Mouse (Mus musculus): ENCODE measurements around the gene Gm20431. TPM values are rescaled to one million over a fixed set of nuclear protein-coding genes. Genes with fewer than 3 reads are reported as not detected.

Gm20431 gene
- polyA plus RNA-seq, 1 experiment from 2014 or later = 10.7 TPM

- peaks cover under 1% of the 10 kb centered on the region; the same call in 1 of the 2 replicates for H3K4me1 ChIP-seq (ENCODE audit: control insufficient read depth, insufficient read depth, low read length)
- ATAC-seq (ENCODE audit: low read depth) = no peak
- no peaks in the 10 kb centered on the region for H3K9me3 ChIP-seq (ENCODE audit: control insufficient read depth, low read length)
- H3K9ac ChIP-seq (replicated peaks; ENCODE audit: low read depth, low read length) = no peak overlapping the region
- no peak overlapping the region for H3K27ac ChIP-seq (ENCODE audit: low read depth, low read length)
- H3K4me2 ChIP-seq (ENCODE audit: low read depth, low read length) = no peak overlapping the region
- no peak overlapping the region for H3K4me3 ChIP-seq (ENCODE audit: low read depth, low read length)
- H3K27me3 ChIP-seq (ENCODE audit: control insufficient read depth, insufficient read depth, low read length) = no peaks in the 10 kb centered on the region
- H3K36me3 ChIP-seq (ENCODE audit: control insufficient read depth, insufficient read depth, low read length) = peaks cover 14% of the 10 kb centered on the region
- WGBS = 78% methylated on average over 17 of the region's 17 CpGs
These were observed 55.2 kb downstream of the Gm20431 start for GRCm38 (mm10) chr2:167605817-167606744.

GRCm38 (mm10) chr2:167605178-167605794, 56.0 kb downstream of the Gm20431 start:
- Histone ChIP-seq H3K4me2 (ENCODE audit: low read depth, low read length) (no peak overlapping the region), H3K9ac (replicated peaks; ENCODE audit: low read depth, low read length) (no peak overlapping the region), H3K4me3 (ENCODE audit: low read depth, low read length) (no peak overlapping the region), H3K4me1 (ENCODE audit: control insufficient read depth, insufficient read depth, low read length) (no peaks in the 10 kb centered on the region), H3K9me3 (ENCODE audit: control insufficient read depth, low read length) (no peaks in the 10 kb centered on the region), H3K36me3 (ENCODE audit: control insufficient read depth, insufficient read depth, low read length) (peaks cover 14% of the 10 kb centered on the region), H3K27ac (ENCODE audit: low read depth, low read length) (no peak overlapping the region), H3K27me3 (ENCODE audit: control insufficient read depth, insufficient read depth, low read length) (no peaks in the 10 kb centered on the region)
- whole genome bisulfite sequencing = 29% methylated on average over 11 of the region's 11 CpGs
- peak; percentile 70; the same call in 1 of the 2 replicates for ATAC-seq (ENCODE audit: low read depth)

- Histone ChIP-seq H3K27me3 (ENCODE audit: control insufficient read depth, insufficient read depth, low read length) (no peaks in the 10 kb centered on the region), H3K4me3 (ENCODE audit: low read depth, low read length) (no peak overlapping the region), H3K9ac (replicated peaks; ENCODE audit: low read depth, low read length) (no peak overlapping the region), H3K4me1 (ENCODE audit: control insufficient read depth, insufficient read depth, low read length) (no peaks in the 10 kb centered on the region), H3K9me3 (ENCODE audit: control insufficient read depth, low read length) (no peaks in the 10 kb centered on the region), H3K27ac (ENCODE audit: low read depth, low read length) (no peak overlapping the region), H3K4me2 (ENCODE audit: low read depth, low read length) (no peak overlapping the region), H3K36me3 (ENCODE audit: control insufficient read depth, insufficient read depth, low read length) (0 out of 2 replicates have a peak, but pooled peaks cover 5% of the 10 kb centered on the region)
- ATAC-seq (ENCODE audit: low read depth) = no peak
- 48% methylated on average over 5 of the region's 5 CpGs for WGBS
These were observed 58.3 kb downstream of the Gm20431 start for GRCm38 (mm10) chr2:167602978-167603377.

- no peak for ATAC-seq (ENCODE audit: low read depth)
- H3K27ac ChIP-seq (ENCODE audit: low read depth, low read length) = no peak overlapping the region
- H3K36me3 ChIP-seq (ENCODE audit: control insufficient read depth, insufficient read depth, low read length) = 0 out of 2 replicates have a peak, but pooled peaks cover 3% of the 10 kb centered on the region
- H3K9me3 ChIP-seq (ENCODE audit: control insufficient read depth, low read length) = no peaks in the 10 kb centered on the region
- WGBS = 80% methylated on average over 2 of the region's 2 CpGs
- H3K4me3 ChIP-seq (ENCODE audit: low read depth, low read length) = no peak overlapping the region
- H3K4me2 ChIP-seq (ENCODE audit: low read depth, low read length) = no peak overlapping the region
- peaks cover 3% of the 10 kb centered on the region for H3K4me1 ChIP-seq (ENCODE audit: control insufficient read depth, insufficient read depth, low read length)
- H3K9ac ChIP-seq (replicated peaks; ENCODE audit: low read depth, low read length) = no peak overlapping the region
- no peaks in the 10 kb centered on the region for H3K27me3 ChIP-seq (ENCODE audit: control insufficient read depth, insufficient read depth, low read length)
These were observed 58.9 kb downstream of the Gm20431 start for GRCm38 (mm10) chr2:167602364-167602763.

- H3K36me3 ChIP-seq (ENCODE audit: control insufficient read depth, insufficient read depth, low read length) = no peaks in the 10 kb centered on the region
- no peaks in the 10 kb centered on the region for H3K27me3 ChIP-seq (ENCODE audit: control insufficient read depth, insufficient read depth, low read length)
- WGBS = 76% methylated on average over 8 of the region's 8 CpGs
- H3K27ac ChIP-seq (ENCODE audit: low read depth, low read length) = no peak overlapping the region
- H3K4me2 ChIP-seq (ENCODE audit: low read depth, low read length) = no peak overlapping the region
- peaks cover 4% of the 10 kb centered on the region for H3K4me1 ChIP-seq (ENCODE audit: control insufficient read depth, insufficient read depth, low read length)
- H3K9me3 ChIP-seq (ENCODE audit: control insufficient read depth, low read length) = no peaks in the 10 kb centered on the region
- ATAC-seq (ENCODE audit: low read depth) = no peak
- no peak overlapping the region for H3K4me3 ChIP-seq (ENCODE audit: low read depth, low read length)
- H3K9ac ChIP-seq (replicated peaks; ENCODE audit: low read depth, low read length) = no peak overlapping the region
These were observed 60.8 kb downstream of the Gm20431 start for GRCm38 (mm10) chr2:167600481-167600995.

DNA sequence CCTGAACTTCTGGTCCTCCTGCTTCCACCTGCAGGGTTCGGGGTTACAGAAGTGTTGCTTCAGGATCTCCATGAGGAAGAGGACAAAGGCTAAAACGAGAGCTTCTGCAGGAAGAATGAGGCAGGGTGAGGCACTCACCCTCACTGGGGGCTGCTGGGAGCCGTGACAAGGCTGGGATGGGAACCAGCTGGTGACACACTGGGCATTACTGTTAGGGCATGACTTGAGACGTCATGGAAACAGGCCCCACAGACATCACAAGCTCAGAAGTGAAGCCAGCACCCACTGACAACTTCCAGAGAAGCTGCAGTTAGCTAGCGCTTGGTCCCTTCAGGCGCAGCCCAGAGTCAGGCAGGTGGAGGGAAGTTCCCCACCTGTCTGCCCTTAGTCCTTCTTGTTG, 61.4 kb downstream of the Gm20431 start:
- H3K4me2 ChIP-seq (ENCODE audit: low read depth, low read length) = no peak overlapping the region
- H3K9me3 ChIP-seq (ENCODE audit: control insufficient read depth, low read length) = no peaks in the 10 kb centered on the region
- H3K4me3 ChIP-seq (ENCODE audit: low read depth, low read length) = no peak overlapping the region
- H3K4me1 ChIP-seq (ENCODE audit: control insufficient read depth, insufficient read depth, low read length) = peaks cover 4% of the 10 kb centered on the region
- H3K27ac ChIP-seq (ENCODE audit: low read depth, low read length) = no peak overlapping the region
- no peaks in the 10 kb centered on the region for H3K36me3 ChIP-seq (ENCODE audit: control insufficient read depth, insufficient read depth, low read length)
- no peak for ATAC-seq (ENCODE audit: low read depth)
- no peaks in the 10 kb centered on the region for H3K27me3 ChIP-seq (ENCODE audit: control insufficient read depth, insufficient read depth, low read length)
- no peak overlapping the region for H3K9ac ChIP-seq (replicated peaks; ENCODE audit: low read depth, low read length)
- 70% methylated on average over 6 of the region's 6 CpGs for WGBS

- no peaks in the 10 kb centered on the region for H3K9me3 ChIP-seq (ENCODE audit: control insufficient read depth, low read length)
- H3K27me3 ChIP-seq (ENCODE audit: control insufficient read depth, insufficient read depth, low read length) = no peaks in the 10 kb centered on the region
- H3K36me3 ChIP-seq (ENCODE audit: control insufficient read depth, insufficient read depth, low read length) = no peaks in the 10 kb centered on the region
- ATAC-seq (ENCODE audit: low read depth) = no peak
- no peak overlapping the region for H3K9ac ChIP-seq (replicated peaks; ENCODE audit: low read depth, low read length)
- H3K27ac ChIP-seq (ENCODE audit: low read depth, low read length) = no peak overlapping the region
- no peak overlapping the region for H3K4me2 ChIP-seq (ENCODE audit: low read depth, low read length)
- no peak overlapping the region for H3K4me3 ChIP-seq (ENCODE audit: low read depth, low read length)
- H3K4me1 ChIP-seq (ENCODE audit: control insufficient read depth, insufficient read depth, low read length) = peaks cover 6% of the 10 kb centered on the region
- 43% methylated on average over 5 of the region's 5 CpGs for WGBS
These were observed 62.1 kb downstream of the Gm20431 start for GRCm38 (mm10) chr2:167599195-167599594.

- H3K4me2 ChIP-seq (ENCODE audit: low read depth, low read length) = peak overlapping the region; percentile 23; the same call in 1 of the 2 replicates
- H3K4me3 ChIP-seq (ENCODE audit: low read depth, low read length) = no peak overlapping the region
- H3K9ac ChIP-seq (replicated peaks; ENCODE audit: low read depth, low read length) = 0 out of 2 replicates have a peak overlapping the region, but pooled peaks have one; percentile 32
- 25% methylated on average over 39 of the region's 40 CpGs for WGBS
- H3K9me3 ChIP-seq (ENCODE audit: control insufficient read depth, low read length) = no peaks in the 10 kb centered on the region
- H3K27me3 ChIP-seq (ENCODE audit: control insufficient read depth, insufficient read depth, low read length) = no peaks in the 10 kb centered on the region
- H3K27ac ChIP-seq (ENCODE audit: low read depth, low read length) = no peak overlapping the region
- no peaks in the 10 kb centered on the region for H3K36me3 ChIP-seq (ENCODE audit: control insufficient read depth, insufficient read depth, low read length)
- peaks cover 6% of the 10 kb centered on the region for H3K4me1 ChIP-seq (ENCODE audit: control insufficient read depth, insufficient read depth, low read length)
- peak; percentile 45; the same call in 1 of the 2 replicates for ATAC-seq (ENCODE audit: low read depth)
These were observed 63.7 kb downstream of the Gm20431 start for GRCm38 (mm10) chr2:167597492-167598186.

Data from neural tube, embryonic 14.5 days (tissue).